Comparison of ENCODE assay signal across 10 mouse cellular contexts in genomic region chr3:96684151-96684821, GRCm38 (mm10). TPM values are rescaled to one million over a fixed set of nuclear protein-coding genes. Genes with fewer than 3 reads are reported as not detected.
DNase-seq lines count a peak whose midpoint lies in the region; ATAC-seq lines count a peak whose summit lies in the region.
"Had no signal": no experiment of that assay in that cellular context is flagged by ENCODE, and none has a peak within 500 bp of the region (broad histone marks: within the 10 kb centered on the region; RNA-seq: fewer than 3 reads in every experiment).

No protein-coding gene starts in this region.

- ATAC-seq in heart, embryonic 16.5 days (replicated peaks; ENCODE audit: extremely low read depth, insufficient read depth, low FRiP score) = no peak
- no peak for ATAC-seq in midbrain, embryonic 12.5 days (ENCODE audit: low FRiP score, low read depth)

- peak overlapping the region; percentile 69 for H3K4me2 ChIP-seq in heart, embryonic 16.5 days (ENCODE audit: low read depth, low read length)
- H3K4me2 ChIP-seq in midbrain, embryonic 12.5 days (replicated peaks) = peak overlapping the region; percentile 34

- peaks cover 12% of the 10 kb centered on the region; the same call in 1 of the 2 replicates for H3K27me3 ChIP-seq in heart, embryonic 16.5 days (ENCODE audit: control insufficient read depth, insufficient read depth, low read length)
- H3K27me3 ChIP-seq in midbrain, embryonic 12.5 days = peaks cover 58% of the 10 kb centered on the region

- peak overlapping the region; percentile 45 for H3K4me3 ChIP-seq in heart, embryonic 16.5 days (ENCODE audit: low read length)
- H3K4me3 ChIP-seq in midbrain, embryonic 12.5 days = no peak overlapping the region

- 45% methylated on average over 17 of the region's 17 CpGs for WGBS in heart, embryonic 16.5 days
- 62% methylated on average over 17 of the region's 17 CpGs for WGBS in midbrain, embryonic 12.5 days

- H3K9me3 ChIP-seq in heart, embryonic 16.5 days (replicated peaks; ENCODE audit: control insufficient read depth, low read length) = no peaks in the 10 kb centered on the region
- no peaks in the 10 kb centered on the region for H3K9me3 ChIP-seq in midbrain, embryonic 12.5 days

- H3K9ac ChIP-seq in heart, embryonic 16.5 days (ENCODE audit: low read length) = peak overlapping the region; percentile 63
- H3K9ac ChIP-seq in midbrain, embryonic 12.5 days (replicated peaks) = no peak overlapping the region; the same call in 1 of the 2 replicates

- no peak overlapping the region for H3K27ac ChIP-seq in heart, embryonic 16.5 days (ENCODE audit: low read length)
- no peak overlapping the region for H3K27ac ChIP-seq in midbrain, embryonic 12.5 days (replicated peaks)

- DNase-seq in heart, adult 18-20 months = peak; percentile 31 to 53
- no peak for DNase-seq in heart, postnatal 4 days
- peak; percentile 75 for DNase-seq in adrenal gland, adult 8-10 months
- DNase-seq in layer of hippocampus, postnatal 36 days = no peak
- DNase-seq in cerebellum, adult 11 months = no peak
- no peak for DNase-seq in left cerebral cortex, adult 18-20 months (ENCODE audit: low spot score in 2 of 2)
- DNase-seq: kidney, adult 9 months; right cerebral cortex, adult 18-20 months had no signal

- H3K36me3 ChIP-seq in heart, embryonic 16.5 days (ENCODE audit: control insufficient read depth, insufficient read depth) = no peaks in the 10 kb centered on the region
- no peaks in the 10 kb centered on the region for H3K36me3 ChIP-seq in midbrain, embryonic 12.5 days

- H3K4me1 ChIP-seq in heart, embryonic 16.5 days (ENCODE audit: control insufficient read depth, insufficient read depth, low read length) = peaks cover 6% of the 10 kb centered on the region; the same call in 1 of the 2 replicates
- H3K4me1 ChIP-seq in midbrain, embryonic 12.5 days = peaks cover under 1% of the 10 kb centered on the region

RNA-seq across cellular contexts. Expression of gene Pias3, which starts 11.9 kb away (rescaled TPM):
- total RNA-seq in heart, adult 18-20 months (2021) = 10 to 100 TPM; 13.4 to 15.3 TPM
- total RNA-seq in heart, postnatal 4 days (2021) = 10 to 100 TPM; 23.6 to 27.3 TPM
- 10 to 100 TPM; 27.3 to 38.0 (median 32.6) TPM for total RNA-seq in adrenal gland, adult 8-10 months (2022)
- polyA plus RNA-seq in heart, embryonic 16.5 days (2015; fragmentation: Nextera tagmentation; extraction: Ambion mirVana) = 33.6 and 37.5 TPM in 2 replicates
- polyA plus RNA-seq in midbrain, embryonic 12.5 days (2016; fragmentation: Nextera tagmentation; extraction: Ambion mirVana) = 45.9 and 47.0 TPM in 2 replicates
- total RNA-seq in layer of hippocampus, postnatal 36 days (2021) = 10 to 100 TPM; 26.1 to 27.5 TPM
- total RNA-seq in left cerebral cortex, adult 18-20 months (2021) = 10 to 100 TPM; 34.5 to 34.8 TPM

RNA-seq across cellular contexts. Expression of gene Ankrd35, which starts 14.4 kb away (rescaled TPM):
- 1 to 10 TPM; 1.2 to 1.3 TPM for total RNA-seq in heart, adult 18-20 months (2021)
- under 1 TPM; 0.14 to 0.19 TPM for total RNA-seq in heart, postnatal 4 days (2021)
- total RNA-seq in adrenal gland, adult 8-10 months (2022) = 1 to 10 TPM; 3.1 to 9.9 (median 5.0) TPM
- 0.45 and 0.60 TPM in 2 replicates for polyA plus RNA-seq in heart, embryonic 16.5 days (2015; fragmentation: Nextera tagmentation; extraction: Ambion mirVana)
- 0.33 and 0.40 TPM in 2 replicates for polyA plus RNA-seq in midbrain, embryonic 12.5 days (2016; fragmentation: Nextera tagmentation; extraction: Ambion mirVana)
- 1 to 10 TPM; 4.3 to 5.1 TPM for total RNA-seq in layer of hippocampus, postnatal 36 days (2021)
- total RNA-seq in left cerebral cortex, adult 18-20 months (2021) = 1 to 10 TPM; 8.1 to 9.0 TPM

RNA-seq across cellular contexts. Expression of gene Nudt17, which starts 24.1 kb away (rescaled TPM):
- 1 to 10 TPM; 2.7 to 5.3 TPM for total RNA-seq in heart, adult 18-20 months (2021)
- 1 to 10 TPM; 3.5 to 3.6 TPM for total RNA-seq in heart, postnatal 4 days (2021)
- total RNA-seq in adrenal gland, adult 8-10 months (2022) = 1 to 10 TPM; 1.1 to 2.6 (median 1.6) TPM
- polyA plus RNA-seq in heart, embryonic 16.5 days (2015; fragmentation: Nextera tagmentation; extraction: Ambion mirVana) = 6.2 and 8.8 TPM in 2 replicates
- 12.6 and 13.0 TPM in 2 replicates for polyA plus RNA-seq in midbrain, embryonic 12.5 days (2016; fragmentation: Nextera tagmentation; extraction: Ambion mirVana)
- total RNA-seq in layer of hippocampus, postnatal 36 days (2021) = 10 to 100 TPM; 10.8 to 15.2 TPM
- total RNA-seq in left cerebral cortex, adult 18-20 months (2021) = 10 to 100 TPM; 12.4 to 14.9 TPM

RNA-seq across cellular contexts. Expression of gene Itga10, which starts 38.9 kb away (rescaled TPM):
- total RNA-seq in heart, adult 18-20 months (2021) = under 1 TPM; 0.62 to 0.69 TPM
- total RNA-seq in heart, postnatal 4 days (2021) = 1 to 10 TPM; 1.0 to 1.3 TPM
- 1 to 10 TPM; 1.5 to 2.4 (median 1.8) TPM for total RNA-seq in adrenal gland, adult 8-10 months (2022)
- polyA plus RNA-seq in heart, embryonic 16.5 days (2015; fragmentation: Nextera tagmentation; extraction: Ambion mirVana) = 0.83 and 1.1 TPM in 2 replicates
- polyA plus RNA-seq in midbrain, embryonic 12.5 days (2016; fragmentation: Nextera tagmentation; extraction: Ambion mirVana) = 0.75 and 0.85 TPM in 2 replicates
- 1 to 10 TPM; 2.4 to 3.4 TPM for total RNA-seq in layer of hippocampus, postnatal 36 days (2021)
- total RNA-seq in left cerebral cortex, adult 18-20 months (2021) = 1 to 10 TPM; 2.3 to 2.5 TPM

RNA-seq across cellular contexts. Expression of gene Polr3c, which starts 43.1 kb away (rescaled TPM):
- total RNA-seq in heart, adult 18-20 months (2021) = 10 to 100 TPM; 23.1 to 26.1 TPM
- total RNA-seq in heart, postnatal 4 days (2021) = 10 to 100 TPM; 26.1 to 27.3 TPM
- 10 to 100 TPM; 30.0 to 33.4 (median 31.1) TPM for total RNA-seq in adrenal gland, adult 8-10 months (2022)
- 28.1 and 31.0 TPM in 2 replicates for polyA plus RNA-seq in heart, embryonic 16.5 days (2015; fragmentation: Nextera tagmentation; extraction: Ambion mirVana)
- polyA plus RNA-seq in midbrain, embryonic 12.5 days (2016; fragmentation: Nextera tagmentation; extraction: Ambion mirVana) = 38.0 and 42.9 TPM in 2 replicates
- total RNA-seq in layer of hippocampus, postnatal 36 days (2021) = 10 to 100 TPM; 22.0 to 24.1 TPM
- total RNA-seq in left cerebral cortex, adult 18-20 months (2021) = 10 to 100 TPM; 21.5 to 24.8 TPM

Comparison
In these comparisons a context has a peak if more than half of its experiments do, and no peak if none do; other contexts are left out.
1. DNase-seq: peak in heart, adult 18-20 months (2 of 2) and adrenal gland, adult 8-10 months (single experiment); none in heart, postnatal 4 days (single experiment), layer of hippocampus, postnatal 36 days (0 of 2), cerebellum, adult 11 months (single experiment) and left cerebral cortex, adult 18-20 months (0 of 2).